Mouse (Mus musculus) cerebellum, adult 2 months (tissue): ENCODE results near the gene Cab39l.

Experiments used
- CTCF ChIP-seq: fragments of 200-500 bp; IDR thresholded peaks from 2 replicates; pipeline ENCODE4 v1.5.1; 2011; ENCODE audit warnings: low read depth, mild to moderate bottlenecking, control low read depth, low read length, moderate library complexity, borderline replicate concordance; ENCODE audit not compliant: insufficient read depth
- POLR2A ChIP-seq: fragments of 200-500 bp; IDR thresholded peaks from 2 replicates; pipeline ENCODE4 v1.6.1; 2011; ENCODE audit warnings: low read length, control low read depth, borderline replicate concordance; ENCODE audit not compliant: insufficient read depth

DNA sequence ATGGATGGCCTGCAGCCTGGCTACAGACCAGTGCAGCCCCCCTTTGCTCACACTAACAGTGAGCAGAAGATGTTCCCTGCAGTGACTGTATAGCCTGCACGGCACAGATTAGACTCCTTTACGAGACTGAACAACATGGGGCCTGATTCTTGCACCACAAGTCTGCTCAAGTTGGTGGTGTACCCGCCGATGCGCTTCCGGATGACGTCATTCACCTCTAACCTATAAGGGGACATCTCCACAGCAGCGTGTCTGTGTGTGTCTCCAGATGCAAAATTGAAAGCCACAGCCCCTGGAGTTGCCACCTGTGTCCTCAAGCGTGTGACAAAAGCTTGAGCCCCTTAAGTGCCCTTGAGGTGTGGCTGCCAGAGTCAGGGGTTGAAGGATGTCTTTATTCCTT is 189.3 kb downstream of the Cab39l start:
- TF ChIP-seq CTCF (no peak), POLR2A (no peak)
